Mouse (Mus musculus) forebrain, embryonic 13.5 days (tissue): ENCODE results near the gene Dip2c. TPM values are rescaled to one million over a fixed set of nuclear protein-coding genes. Genes with fewer than 3 reads are reported as not detected.

Source experiments
- ATAC-seq: fragments of 200-750 bp; cut with Nextera tagmentation; 2 replicates; pipeline ENCODE4 v1.8.0; 2017
- H3K27ac ChIP-seq: fragments of 300-500 bp; sonication (generic); 2 replicates; pipeline ENCODE4 v1.5.1; 2015; ENCODE audit warnings: inconsistent platforms, mild to moderate bottlenecking, moderate library complexity
- H3K27me3 ChIP-seq: fragments of 300-500 bp; sonication (generic); 2 replicates; pipeline ENCODE4 v1.6.1; 2015; ENCODE audit warnings: mild to moderate bottlenecking, inconsistent platforms
- H3K36me3 ChIP-seq: fragments of 300-500 bp; sonication (generic); 2 replicates; pipeline ENCODE4 v1.6.1; 2015; ENCODE audit warnings: mild to moderate bottlenecking, inconsistent platforms; ENCODE audit not compliant: poor library complexity, severe bottlenecking
- H3K4me1 ChIP-seq: fragments of 300-500 bp; sonication (generic); 2 replicates; pipeline ENCODE4 v1.6.1; 2015; ENCODE audit warnings: inconsistent platforms
- H3K4me2 ChIP-seq: fragments of 300-500 bp; sonication (generic); 2 replicates; pipeline ENCODE4 v1.6.1; 2015; ENCODE audit warnings: inconsistent platforms, mild to moderate bottlenecking, moderate library complexity
- H3K4me3 ChIP-seq: fragments of 300-500 bp; sonication (generic); 2 replicates; pipeline ENCODE4 v1.5.1; 2015; ENCODE audit warnings: mild to moderate bottlenecking, inconsistent platforms
- H3K9ac ChIP-seq: fragments of 300-500 bp; sonication (generic); 2 replicates; pipeline ENCODE4 v1.6.1; 2015; ENCODE audit warnings: mild to moderate bottlenecking, inconsistent platforms
- H3K9me3 ChIP-seq: fragments of 300-500 bp; sonication (generic); replicated peaks from 2 replicates; pipeline ENCODE4 v1.6.1; 2016; ENCODE audit warnings: inconsistent platforms
- WGBS: fragments of 180-500 bp; shearing (Covaris S2); methylation state at CpG from one replicate; pipeline ENCODE4 v1.1.7; 2015; 5-methylcytosine and 5-hydroxymethylcytosine counted together
- polyA plus RNA-seq: library from polyadenylated mRNA; unstranded; fragments of >200 nt; fragmentation: Nextera tagmentation; extraction: Ambion mirVana; gene quantifications from 2 replicates; pipeline ENCODE4 v1.2.1, GENCODE M21; 2015

Gene Dip2c
- polyA plus RNA-seq, 1 experiment from 2014 or later: 7.2 TPM

DNA sequence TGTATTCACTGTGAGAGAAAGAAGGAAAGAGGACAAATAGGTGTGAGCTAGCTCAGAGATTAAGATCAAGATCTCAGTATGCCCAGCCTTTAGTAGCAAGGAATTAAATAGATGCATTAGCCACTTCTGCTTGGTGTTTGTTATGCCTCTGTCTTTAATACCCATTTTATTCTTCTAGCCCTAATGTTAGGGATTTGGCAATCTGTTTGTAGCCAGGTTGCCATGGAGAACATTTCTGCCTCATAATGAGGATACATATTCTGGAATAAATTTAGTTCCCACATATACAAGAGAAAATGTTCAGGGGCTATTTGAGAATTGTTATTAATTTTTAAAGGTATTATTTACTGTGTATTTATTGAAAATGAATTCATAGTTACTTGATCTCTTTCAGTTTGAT lies 374.3 kb downstream of the Dip2c start:
- Histone ChIP-seq H3K36me3 (peaks cover 3% of the 10 kb centered on the region), H3K27ac (no peak overlapping the region), H3K4me2 (no peak overlapping the region), H3K9ac (no peak overlapping the region), H3K27me3 (no peaks in the 10 kb centered on the region), H3K4me1 (no peaks in the 10 kb centered on the region), H3K9me3 (no peaks in the 10 kb centered on the region), H3K4me3 (no peak overlapping the region)
- ATAC-seq: no peak

DNA sequence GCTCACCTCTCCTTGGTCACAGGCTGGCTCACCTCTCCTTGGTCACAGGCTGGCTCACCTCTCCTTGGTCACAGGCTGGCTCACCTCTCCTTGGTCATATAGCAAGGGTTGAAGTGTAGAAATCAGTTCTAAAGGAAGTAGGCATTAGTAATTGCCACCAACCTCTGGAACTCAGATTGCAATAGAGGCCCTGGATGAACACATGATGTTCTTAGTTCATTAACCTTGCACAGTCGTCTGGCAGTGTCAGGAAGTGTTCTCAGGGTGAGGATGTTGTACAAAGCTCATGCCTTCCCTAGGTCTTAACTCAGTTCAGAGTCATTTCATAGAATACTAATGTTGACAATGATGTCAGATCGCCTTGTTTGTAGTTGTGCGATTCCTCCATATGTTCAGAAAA lies 376.7 kb downstream of the Dip2c start:
- Histone ChIP-seq H3K9ac (no peak overlapping the region), H3K27ac (no peak overlapping the region), H3K4me1 (no peaks in the 10 kb centered on the region), H3K4me2 (no peak overlapping the region), H3K9me3 (no peaks in the 10 kb centered on the region), H3K27me3 (no peaks in the 10 kb centered on the region), H3K4me3 (no peak overlapping the region), H3K36me3 (peaks cover 13% of the 10 kb centered on the region)
- ATAC-seq: no peak
- WGBS: 90% methylated on average over 3 of the region's 3 CpGs

DNA sequence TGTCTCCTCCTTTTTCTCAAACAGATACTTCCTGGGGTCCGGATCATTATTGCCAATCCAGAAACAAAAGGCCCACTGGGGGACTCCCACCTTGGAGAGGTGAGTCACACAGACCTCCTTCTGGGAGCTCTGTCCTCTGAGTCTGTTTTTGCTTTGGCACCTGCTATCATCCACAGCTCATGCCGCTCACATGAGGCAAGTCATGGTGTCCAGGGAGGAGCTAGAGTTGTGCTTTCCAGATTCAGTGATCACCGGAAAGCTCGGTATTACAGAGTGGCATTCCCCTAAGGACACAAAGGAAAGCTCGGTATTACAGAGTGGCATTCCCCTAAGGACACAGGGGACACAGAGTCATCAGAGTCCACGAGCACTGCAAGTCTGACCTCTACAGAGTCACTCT lies 380.3 kb downstream of the Dip2c start:
- Histone ChIP-seq H3K27ac (no peak overlapping the region), H3K4me1 (no peaks in the 10 kb centered on the region), H3K27me3 (no peaks in the 10 kb centered on the region), H3K4me3 (no peak overlapping the region), H3K4me2 (no peak overlapping the region), H3K9ac (no peak overlapping the region), H3K36me3 (peaks cover 37% of the 10 kb centered on the region), H3K9me3 (no peaks in the 10 kb centered on the region)
- 93% methylated on average over 6 of the region's 6 CpGs for WGBS
- no peak for ATAC-seq

DNA sequence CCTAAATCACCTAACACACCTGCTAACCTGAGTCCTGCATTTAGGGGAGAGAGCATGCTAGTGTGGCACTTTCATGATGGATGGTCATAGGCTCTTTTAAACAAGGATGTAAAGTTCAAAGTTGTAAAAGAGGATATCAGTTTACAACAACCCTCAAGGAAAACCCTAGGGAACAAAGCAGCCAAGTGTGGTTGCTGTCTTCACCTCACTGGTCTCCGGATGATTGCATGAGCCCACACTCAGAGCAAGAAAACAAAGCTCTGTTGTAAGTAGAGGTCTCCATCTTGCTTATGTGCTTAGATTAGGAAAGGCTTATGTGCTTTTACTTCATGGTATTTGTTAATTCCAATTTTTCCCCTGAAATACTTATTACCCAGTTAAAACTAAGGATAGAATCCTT lies 384.4 kb downstream of the Dip2c start:
- no peak overlapping the region for H3K4me2 ChIP-seq
- no peak overlapping the region for H3K4me3 ChIP-seq
- no peaks in the 10 kb centered on the region for H3K9me3 ChIP-seq
- no peaks in the 10 kb centered on the region for H3K27me3 ChIP-seq
- no peak overlapping the region for H3K9ac ChIP-seq
- H3K36me3 ChIP-seq: peaks cover 63% of the 10 kb centered on the region
- no peak overlapping the region for H3K27ac ChIP-seq
- WGBS: 74% methylated on average over 1 of the region's 1 CpGs
- H3K4me1 ChIP-seq: no peaks in the 10 kb centered on the region
- no peak for ATAC-seq

DNA sequence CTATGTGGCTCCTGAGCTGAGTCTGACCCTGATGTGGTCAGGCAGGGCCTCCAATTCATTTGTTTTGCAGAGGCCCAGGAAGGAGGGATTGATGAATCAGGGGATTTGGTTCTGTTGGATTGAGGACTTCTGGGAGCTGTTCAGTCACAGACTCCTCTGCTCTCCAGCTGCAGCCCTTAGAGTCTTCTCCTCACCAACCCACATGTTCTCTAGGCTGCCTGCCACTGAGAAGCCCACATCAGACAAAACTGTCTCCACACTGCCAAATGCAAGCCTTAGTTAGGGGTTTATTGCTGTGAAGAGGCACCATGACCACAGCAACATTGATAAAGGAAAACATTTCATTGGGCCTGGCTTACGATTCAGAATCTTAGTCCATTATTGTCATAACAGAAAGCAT lies 387.3 kb downstream of the Dip2c start:
- Histone ChIP-seq H3K27ac (no peak overlapping the region), H3K4me1 (no peaks in the 10 kb centered on the region), H3K9me3 (no peaks in the 10 kb centered on the region), H3K4me3 (no peak overlapping the region), H3K27me3 (no peaks in the 10 kb centered on the region), H3K4me2 (no peak overlapping the region), H3K9ac (no peak overlapping the region), H3K36me3 (peaks cover 50% of the 10 kb centered on the region)
- ATAC-seq: no peak
- whole genome bisulfite sequencing: 96% methylated on average over 1 of the region's 1 CpGs

DNA sequence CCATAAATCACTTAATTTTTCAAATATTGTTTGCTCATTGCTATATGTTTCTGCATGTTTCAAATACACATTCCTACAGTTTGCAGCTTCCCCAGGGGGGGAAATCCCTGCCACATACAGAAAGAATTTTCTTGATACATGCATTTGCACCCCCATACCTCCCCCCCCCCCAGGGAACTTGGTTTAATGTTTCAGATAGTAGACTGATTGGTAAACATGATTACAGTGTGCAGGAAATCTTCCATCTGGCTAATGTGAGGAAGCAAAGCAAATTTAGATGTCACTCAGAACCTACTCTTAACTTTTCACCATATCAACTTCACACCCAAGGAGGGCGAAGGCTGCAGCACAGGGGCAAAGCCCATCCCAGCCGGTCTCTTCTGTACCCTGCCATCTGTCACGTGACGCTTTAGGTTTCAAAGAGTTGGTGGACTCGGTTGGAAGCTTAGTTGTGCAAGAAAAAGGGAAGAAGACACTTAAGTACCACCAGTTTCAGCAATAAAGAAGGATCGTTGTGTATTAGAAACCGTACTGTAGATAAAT lies 391.7 kb downstream of the Dip2c start:
- 94% methylated on average over 7 of the region's 7 CpGs for WGBS
- ATAC-seq: no peak

DNA sequence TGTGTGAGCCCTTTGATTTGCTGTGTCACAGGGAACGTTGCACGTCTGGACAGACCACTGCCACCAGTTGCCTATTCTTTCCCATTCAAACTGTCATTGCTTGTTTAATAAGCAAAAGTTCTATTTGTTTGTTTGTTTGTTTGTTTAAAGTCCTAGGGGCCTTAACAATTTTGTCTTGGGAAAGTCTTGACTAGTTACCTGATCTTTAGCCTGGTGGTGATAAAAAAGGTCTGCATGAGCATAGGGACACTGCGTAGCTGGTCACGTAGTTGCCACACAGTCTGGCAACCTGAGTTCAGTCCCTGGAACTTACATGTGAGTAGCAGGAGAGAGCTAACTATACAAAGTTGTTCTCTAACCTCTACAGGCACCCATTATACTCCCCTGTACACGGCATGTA lies 392.9 kb downstream of the Dip2c start:
- ATAC-seq: no peak
- Histone ChIP-seq H3K4me3 (no peak overlapping the region), H3K27me3 (no peaks in the 10 kb centered on the region), H3K9ac (no peak overlapping the region), H3K4me1 (no peaks in the 10 kb centered on the region), H3K27ac (no peak overlapping the region), H3K4me2 (no peak overlapping the region), H3K9me3 (no peaks in the 10 kb centered on the region), H3K36me3 (peaks cover 27% of the 10 kb centered on the region)
- 91% methylated on average over 5 of the region's 5 CpGs for WGBS

More for the DNA sequence above, 391.7 kb downstream of the Dip2c start:
- no peaks in the 10 kb centered on the region for H3K27me3 ChIP-seq
- no peaks in the 10 kb centered on the region for H3K4me1 ChIP-seq
- H3K4me3 ChIP-seq: no peak overlapping the region
- H3K9ac ChIP-seq: no peak overlapping the region
- H3K9me3 ChIP-seq: no peaks in the 10 kb centered on the region
- H3K27ac ChIP-seq: no peak overlapping the region
- peaks cover 33% of the 10 kb centered on the region for H3K36me3 ChIP-seq
- no peak overlapping the region for H3K4me2 ChIP-seq

DNA sequence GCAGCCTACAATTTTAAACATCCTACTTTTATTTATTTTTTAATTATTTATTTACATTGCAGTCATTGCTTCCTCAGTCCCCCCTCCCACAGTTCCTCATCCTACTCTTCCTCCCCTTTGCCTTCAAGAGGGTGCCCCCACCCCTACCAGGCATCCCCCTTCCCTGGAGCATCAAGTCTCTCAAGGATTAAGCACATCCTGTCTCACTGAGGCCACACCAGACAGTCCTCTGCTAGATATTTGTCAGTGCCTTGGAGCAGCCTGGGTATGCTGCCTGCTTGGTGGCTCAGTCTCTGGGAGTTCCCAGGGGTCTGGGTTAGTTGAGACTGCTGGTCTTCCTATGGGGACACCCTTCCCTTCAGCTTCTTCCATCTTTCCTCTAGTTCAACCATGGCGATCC lies 397.8 kb downstream of the Dip2c start:
- Histone ChIP-seq H3K27ac (no peak overlapping the region), H3K9me3 (peaks cover 4% of the 10 kb centered on the region; the same call in 1 of the 2 replicates), H3K36me3 (peaks cover 23% of the 10 kb centered on the region; the same call in 1 of the 2 replicates), H3K4me3 (no peak overlapping the region), H3K27me3 (no peaks in the 10 kb centered on the region), H3K9ac (no peak overlapping the region), H3K4me2 (no peak overlapping the region), H3K4me1 (no peaks in the 10 kb centered on the region)
- ATAC-seq: no peak
- WGBS: 95% methylated on average over 1 of the region's 1 CpGs

DNA sequence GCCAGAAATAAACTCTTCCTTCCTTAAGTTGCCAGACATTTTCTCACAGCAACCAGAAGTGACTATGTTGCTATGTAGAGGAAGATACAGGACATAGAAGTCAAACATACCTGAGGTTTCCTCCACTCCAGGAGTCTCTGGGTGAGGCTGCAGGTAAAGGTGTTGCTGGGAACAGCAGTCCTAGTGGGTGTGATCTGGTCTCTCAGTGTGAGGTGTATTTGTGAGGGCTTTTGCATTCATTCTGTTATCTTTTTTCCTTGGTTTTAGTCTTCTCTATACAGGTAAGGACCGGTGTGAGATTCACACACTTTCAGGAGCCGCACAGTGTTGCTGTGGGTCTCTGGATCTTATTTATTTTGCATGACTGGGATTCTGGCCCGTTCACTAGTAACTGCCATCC lies 405.2 kb downstream of the Dip2c start:
- WGBS: 94% methylated on average over 3 of the region's 3 CpGs
- Histone ChIP-seq H3K27me3 (no peaks in the 10 kb centered on the region), H3K4me3 (no peak overlapping the region), H3K27ac (no peak overlapping the region), H3K9me3 (no peaks in the 10 kb centered on the region), H3K9ac (no peak overlapping the region), H3K4me2 (no peak overlapping the region), H3K36me3 (peaks cover 50% of the 10 kb centered on the region), H3K4me1 (no peaks in the 10 kb centered on the region)
- no peak for ATAC-seq

DNA sequence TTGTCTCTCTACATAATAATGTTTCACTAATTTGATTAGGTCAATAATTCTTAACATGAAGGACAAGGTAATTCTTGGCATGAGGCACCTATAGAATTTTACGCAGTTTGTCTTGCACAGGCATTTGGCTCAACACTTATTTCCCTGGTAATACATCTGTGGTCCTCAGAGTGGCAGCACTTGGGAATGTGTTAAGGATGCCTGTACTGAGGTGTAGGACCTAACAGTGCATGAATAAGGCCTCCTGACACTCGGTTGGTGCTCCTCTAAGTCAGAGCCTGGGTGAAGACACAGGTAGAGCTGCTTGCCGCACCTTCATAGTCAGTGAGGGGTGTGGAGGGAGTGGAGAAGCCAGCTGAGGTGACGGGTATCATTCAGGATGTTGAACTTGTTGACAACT lies 407.0 kb downstream of the Dip2c start:
- Histone ChIP-seq H3K36me3 (peaks cover 68% of the 10 kb centered on the region), H3K27me3 (no peaks in the 10 kb centered on the region), H3K4me2 (no peak overlapping the region), H3K9me3 (no peaks in the 10 kb centered on the region), H3K4me3 (no peak overlapping the region), H3K4me1 (no peaks in the 10 kb centered on the region), H3K27ac (no peak overlapping the region), H3K9ac (no peak overlapping the region)
- 90% methylated on average over 4 of the region's 4 CpGs for WGBS
- no peak for ATAC-seq

DNA sequence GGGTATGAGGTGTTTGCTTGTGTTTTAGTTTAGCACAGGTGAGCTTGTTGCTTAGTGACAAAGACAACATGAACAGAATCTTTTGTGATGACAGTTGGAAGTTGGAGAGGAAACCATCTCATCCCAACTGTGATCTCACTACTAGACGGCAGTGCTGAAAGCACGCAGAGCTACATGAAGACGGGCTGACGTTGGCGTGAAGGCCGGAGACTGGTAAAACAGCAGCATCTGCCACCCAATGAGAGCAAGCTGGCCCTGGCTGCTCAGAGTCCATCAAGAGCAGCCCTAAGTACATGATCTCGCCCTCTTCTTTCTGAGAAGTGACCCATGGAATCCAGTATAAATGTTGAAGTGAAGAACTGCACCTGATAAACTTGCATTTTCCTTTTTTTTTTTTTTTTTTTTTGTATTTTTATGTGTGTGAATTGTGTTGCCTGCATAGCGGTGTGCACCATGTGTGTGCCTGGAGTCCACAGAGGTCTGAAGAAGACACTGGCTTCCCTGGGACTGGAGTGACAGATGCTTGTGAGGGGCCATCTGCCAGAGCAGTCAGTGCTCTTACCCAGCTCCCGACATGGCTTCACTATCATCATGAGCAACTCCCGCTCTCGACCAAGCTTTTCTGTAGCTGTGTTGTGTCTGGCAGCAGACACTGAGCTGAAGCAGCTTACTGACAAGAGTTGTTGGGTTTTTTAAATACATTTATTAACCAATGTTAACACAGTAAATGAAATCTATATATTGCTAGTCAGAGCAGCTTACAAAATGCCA lies 408.0 kb downstream of the Dip2c start:
- 95% methylated on average over 11 of the region's 11 CpGs for WGBS
- Histone ChIP-seq H3K9ac (no peak overlapping the region), H3K9me3 (no peaks in the 10 kb centered on the region), H3K36me3 (peaks cover 79% of the 10 kb centered on the region), H3K27me3 (no peaks in the 10 kb centered on the region), H3K4me3 (no peak overlapping the region), H3K4me2 (no peak overlapping the region), H3K27ac (no peak overlapping the region), H3K4me1 (no peaks in the 10 kb centered on the region)
- ATAC-seq: no peak

DNA sequence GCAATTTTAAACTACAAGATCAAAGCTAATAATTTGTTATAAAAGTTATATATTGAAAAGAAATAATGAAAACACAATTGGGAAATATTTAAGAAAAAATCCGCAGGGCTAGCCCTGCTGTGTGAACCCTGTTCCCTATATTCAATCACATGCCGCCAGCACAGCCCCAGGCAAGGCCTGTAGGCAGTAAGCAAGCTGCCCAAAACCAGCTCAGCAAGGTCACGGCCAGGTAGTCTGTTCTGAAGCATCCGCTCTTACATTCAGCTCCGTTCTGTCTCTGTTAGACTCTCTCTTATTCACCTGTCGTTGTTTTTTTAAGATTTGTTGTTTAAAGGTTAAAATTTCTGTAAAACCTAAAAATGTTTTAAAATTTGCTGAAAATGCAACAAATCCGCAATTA lies 409.9 kb downstream of the Dip2c start:
- Histone ChIP-seq H3K4me2 (no peak overlapping the region), H3K27me3 (no peaks in the 10 kb centered on the region), H3K36me3 (peaks cover 93% of the 10 kb centered on the region), H3K27ac (no peak overlapping the region), H3K4me1 (no peaks in the 10 kb centered on the region), H3K4me3 (no peak overlapping the region), H3K9me3 (no peaks in the 10 kb centered on the region), H3K9ac (no peak overlapping the region)
- 95% methylated on average over 7 of the region's 7 CpGs for WGBS
- no peak for ATAC-seq

DNA sequence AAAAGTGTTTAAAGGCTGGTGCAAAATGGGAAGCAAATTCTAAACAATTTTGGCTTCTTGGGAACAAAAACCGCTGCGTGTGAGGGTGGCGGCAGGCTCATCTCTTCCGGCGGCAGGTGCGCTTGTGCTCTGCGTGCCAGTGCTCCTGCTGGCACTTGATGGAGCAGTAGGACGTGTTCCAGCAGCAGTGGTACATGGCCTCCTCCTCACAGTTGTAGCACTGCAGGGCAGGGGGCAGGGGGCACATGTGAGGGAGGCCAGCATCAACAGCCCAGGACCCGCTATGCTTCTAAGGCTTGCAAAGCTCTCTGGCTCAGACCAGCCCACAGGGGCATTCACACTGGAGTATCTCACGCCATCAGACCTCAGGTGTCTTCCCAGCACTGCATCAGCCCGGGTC lies 410.4 kb downstream of the Dip2c start:
- no peak overlapping the region for H3K4me3 ChIP-seq
- no peak overlapping the region for H3K4me2 ChIP-seq
- H3K36me3 ChIP-seq: peaks cover 93% of the 10 kb centered on the region
- H3K9me3 ChIP-seq: no peaks in the 10 kb centered on the region
- 87% methylated on average over 11 of the region's 11 CpGs for WGBS
- no peak overlapping the region for H3K27ac ChIP-seq
- peak; percentile 37; the same call in 1 of the 2 replicates for ATAC-seq
- no peaks in the 10 kb centered on the region for H3K27me3 ChIP-seq
- H3K4me1 ChIP-seq: no peaks in the 10 kb centered on the region
- no peak overlapping the region for H3K9ac ChIP-seq
